Mouse (Mus musculus): ENCODE measurements around the gene Mas1.

DNA sequence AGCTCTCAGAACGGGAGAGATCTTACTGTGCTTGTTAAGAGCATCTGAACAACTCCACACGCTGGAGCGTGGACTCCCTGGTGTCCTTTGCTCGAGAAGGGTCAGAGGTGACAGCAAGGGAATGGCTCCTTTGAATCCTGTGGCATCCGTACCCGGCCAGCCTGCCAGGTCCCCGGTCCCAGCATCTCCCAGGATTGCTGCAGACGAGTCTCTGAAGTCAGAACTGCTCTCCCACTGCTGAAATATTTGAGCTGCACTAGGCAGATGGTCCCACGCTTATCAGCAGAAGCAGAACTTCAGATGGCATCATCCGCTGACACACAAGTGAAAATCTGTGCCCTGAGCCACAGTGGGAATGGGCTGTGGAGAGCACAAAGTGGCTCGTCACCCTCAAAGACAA, 16.3 kb downstream of the Mas1 start:
- no peak for TF ChIP-seq CHD2 (IDR thresholded peaks at IDR 0.05; ENCODE audit: low read depth, low read length)
- TF ChIP-seq ZC3H11A (IDR thresholded peaks at IDR 0.05; ENCODE audit: borderline replicate concordance, low read depth, low read length) = no peak
- no peak for TF ChIP-seq MAFK (IDR thresholded peaks at IDR 0.05; ENCODE audit: insufficient read depth, low read depth, low read length)
- no peak for TF ChIP-seq HCFC1 (IDR thresholded peaks at IDR 0.05; ENCODE audit: borderline replicate concordance, insufficient read depth, low read length)
